Mouse (Mus musculus) heart, adult 11 months (tissue): ENCODE results near the gene Mau2.

Experiments used
- DNase-seq: peaks from one replicate; pipeline ENCODE4 v3.0.0; 2022

Gene Mau2

GRCm38 (mm10) chr8:69973442-69974161 is 68.9 kb downstream of the Mau2 start:
- DNase-seq = peak; percentile 97

- DNase-seq = no peak
Measured at GRCm38 (mm10) chr8:69973063-69973441, 69.5 kb downstream of the Mau2 start.

GRCm38 (mm10) chr8:69970880-69971279 is 71.7 kb downstream of the Mau2 start:
- DNase-seq = no peak

- DNase-seq = no peak
Measured at GRCm38 (mm10) chr8:69967291-69967933, 75.1 kb downstream of the Mau2 start.
